Mouse (Mus musculus) embryonic facial prominence, embryonic 12.5 days (tissue): Measurements from ENCODE around the gene 1500009L16Rik. TPM values are rescaled to one million over a fixed set of nuclear protein-coding genes. Genes with fewer than 3 reads are reported as not detected.
A peak's percentile ranks its signal among the peaks of the same experiment; 100 is the strongest.

Experiments
- ATAC-seq: fragments of 200-750 bp; cut with Nextera tagmentation; 2 replicates; pipeline ENCODE4 v1.8.0; 2017; ENCODE audit not compliant: insufficient number of reproducible peaks, insufficient read depth, low FRiP score, low TSS enrichment
- H3K27ac ChIP-seq: fragments of 300-500 bp; sonication (generic); 2 replicates; pipeline ENCODE4 v1.5.1; 2016; ENCODE audit warnings: mild to moderate bottlenecking
- H3K27me3 ChIP-seq: fragments of 300-500 bp; sonication (generic); 2 replicates; pipeline ENCODE4 v1.6.1; 2016; ENCODE audit warnings: mild to moderate bottlenecking, moderate library complexity
- H3K36me3 ChIP-seq: fragments of 300-500 bp; sonication (generic); 2 replicates; pipeline ENCODE4 v1.6.1; 2016; ENCODE audit warnings: mild to moderate bottlenecking
- H3K4me1 ChIP-seq: fragments of 300-500 bp; sonication (generic); 2 replicates; pipeline ENCODE4 v1.6.1; 2016
- H3K4me2 ChIP-seq: fragments of 300-500 bp; sonication (generic); replicated peaks from 2 replicates; pipeline ENCODE4 v1.6.1; 2016; ENCODE audit warnings: mild to moderate bottlenecking, moderate library complexity
- H3K4me3 ChIP-seq: fragments of 300-500 bp; sonication (generic); 2 replicates; pipeline ENCODE4 v1.5.1; 2016; ENCODE audit warnings: mild to moderate bottlenecking
- H3K9ac ChIP-seq: fragments of 300-500 bp; sonication (generic); 2 replicates; pipeline ENCODE4 v1.6.1; 2016; ENCODE audit warnings: mild to moderate bottlenecking, moderate library complexity
- H3K9me3 ChIP-seq: fragments of 300-500 bp; sonication (generic); 2 replicates; pipeline ENCODE4 v1.6.1; 2016; ENCODE audit warnings: mild to moderate bottlenecking, moderate library complexity
- WGBS: fragments of 180-500 bp; shearing (Covaris S2); methylation state at CpG from one replicate; pipeline ENCODE4 v1.1.7; 2016; 5-methylcytosine and 5-hydroxymethylcytosine counted together
- polyA plus RNA-seq: library from polyadenylated mRNA; unstranded; fragments of >200 nt; fragmentation: Nextera tagmentation; extraction: Ambion mirVana; gene quantifications from 2 replicates; pipeline ENCODE4 v1.2.1, GENCODE M21; 2016

Gene 1500009L16Rik
- polyA plus RNA-seq, 1 experiment from 2014 or later, result 32.6 TPM

DNA sequence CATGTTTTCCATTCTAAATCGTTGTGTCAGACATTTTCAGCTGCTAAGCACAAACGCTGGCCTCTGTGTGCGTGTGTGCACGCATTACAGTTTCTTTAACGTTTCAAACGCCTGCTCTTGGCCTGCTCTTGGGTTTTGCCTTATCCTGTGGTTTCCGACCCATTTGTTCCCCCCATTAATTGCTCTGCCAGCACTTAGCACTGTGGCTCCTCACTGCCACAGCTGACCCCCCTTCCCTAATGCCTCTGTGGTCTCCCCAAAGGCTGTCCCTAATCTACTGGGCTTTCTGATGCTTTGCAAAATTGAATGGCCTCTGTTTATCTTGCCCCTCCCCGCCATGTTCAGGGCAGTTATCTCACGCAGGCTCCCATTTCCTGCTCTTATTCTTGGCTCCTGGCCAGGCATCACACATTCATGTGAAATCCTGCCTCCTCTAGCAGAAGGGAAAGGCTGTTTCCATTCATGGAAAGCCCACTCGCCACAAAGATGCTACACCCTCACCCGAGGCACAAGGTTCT is 82.6 kb downstream of the 1500009L16Rik start:
- H3K36me3 ChIP-seq, result no peaks in the 10 kb centered on the region
- 12% methylated on average over 11 of the region's 11 CpGs for WGBS
- peak; percentile 88 for ATAC-seq
- no peaks in the 10 kb centered on the region for H3K27me3 ChIP-seq
- H3K9ac ChIP-seq, result no peak overlapping the region
- H3K4me3 ChIP-seq, result no peak overlapping the region
- H3K4me2 ChIP-seq, result 0 out of 2 replicates have a peak overlapping the region, but pooled peaks have one; percentile 15
- peak overlapping the region; percentile 88 for H3K27ac ChIP-seq
- H3K4me1 ChIP-seq, result peaks cover 28% of the 10 kb centered on the region
- no peaks in the 10 kb centered on the region for H3K9me3 ChIP-seq

DNA sequence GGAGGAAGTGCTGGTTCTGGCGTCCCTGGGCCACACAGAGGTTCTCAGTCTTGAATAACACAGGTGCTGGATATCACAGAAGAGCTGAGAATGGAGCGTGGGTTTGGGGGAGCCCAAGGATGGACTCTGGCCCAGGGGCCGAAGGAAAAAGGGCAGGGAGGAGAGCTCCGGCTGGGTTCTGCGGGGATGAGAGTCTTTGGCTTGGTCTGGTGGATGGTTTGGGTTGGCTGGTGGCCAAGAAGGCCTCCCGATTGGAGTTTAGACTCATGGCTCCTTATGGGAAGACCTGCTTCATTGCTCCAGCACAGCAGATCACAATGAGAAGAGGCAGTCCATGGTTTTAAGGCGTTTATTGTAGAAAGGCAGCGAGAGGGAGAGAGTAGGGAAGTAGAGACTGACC is 84.6 kb downstream of the 1500009L16Rik start:
- Histone ChIP-seq H3K9me3 (no peaks in the 10 kb centered on the region), H3K4me1 (peaks cover 28% of the 10 kb centered on the region), H3K4me2 (no peak overlapping the region), H3K27ac (no peak overlapping the region), H3K36me3 (no peaks in the 10 kb centered on the region), H3K4me3 (no peak overlapping the region), H3K27me3 (no peaks in the 10 kb centered on the region), H3K9ac (no peak overlapping the region)
- no peak for ATAC-seq
- WGBS, result 74% methylated on average over 8 of the region's 8 CpGs

Other genes with a start within 250 kb of the 1500009L16Rik start
- 2.8 and 3.0 TPM in 2 replicates for gene Aldh1l2, start 188.7 kb upstream of the 1500009L16Rik start, polyA plus RNA-seq
- gene Washc4, start 179.1 kb upstream of the 1500009L16Rik start, polyA plus RNA-seq, result 37.2 and 37.8 TPM in 2 replicates
- 68.8 and 71.4 TPM in 2 replicates for gene Appl2, start 74.1 kb upstream of the 1500009L16Rik start, polyA plus RNA-seq